Mouse (Mus musculus): ENCODE results near the gene Sds.

- no peak for TF ChIP-seq CTCF (conservative IDR thresholded peaks at IDR 0.05; ENCODE audit: low read length)
- no peak for TF ChIP-seq POU5F1 (IDR thresholded peaks at IDR 0.05; ENCODE audit: borderline replicate concordance, low read length)
- no peak for TF ChIP-seq NANOG (IDR thresholded peaks at IDR 0.05; ENCODE audit: borderline replicate concordance, low read length)
Measured at GRCm38 (mm10) chr5:120515451-120515850, 39.1 kb downstream of the Sds start.

Measured in E14TG2a.4 (cell line).